Mouse (Mus musculus) myocyte (in vitro differentiated cells): ENCODE data around the gene Gm48551.

Experiments
- CEBPB ChIP-seq: IDR thresholded peaks from 2 replicates; pipeline ENCODE4 v1.6.1; 2011; ENCODE audit warnings: mild to moderate bottlenecking, moderate library complexity; ENCODE audit not compliant: poor library complexity, insufficient read depth, severe bottlenecking
- E2F4 ChIP-seq: IDR thresholded peaks from one replicate; pipeline ENCODE4 v1.6.1; 2011; ENCODE audit warnings: mild to moderate bottlenecking, control low read depth, moderate library complexity; ENCODE audit not compliant: insufficient read depth
- MAX ChIP-seq: IDR thresholded peaks from one replicate; pipeline ENCODE4 v1.6.1; 2011; ENCODE audit warnings: low read depth, mild to moderate bottlenecking, control low read depth
- MYOD1 ChIP-seq, 3 experiments: IDR thresholded peaks; one replicate each; pipeline ENCODE4 v1.6.1; 2011; ENCODE audit warnings: control low read depth in 2 of 3, low read depth in 2 of 3, mild to moderate bottlenecking in 2 of 3, moderate library complexity in 1 of 3; ENCODE audit not compliant: insufficient read length in 2 of 3, control insufficient read depth in 1 of 3
- MYOG ChIP-seq, 3 experiments: IDR thresholded peaks; one replicate each; pipeline ENCODE4 v1.6.1; 2011; ENCODE audit warnings: control low read depth in 2 of 3, low read depth in 2 of 3, mild to moderate bottlenecking in 2 of 3; ENCODE audit not compliant: insufficient read length in 2 of 3, control insufficient read depth in 1 of 3, insufficient read depth in 1 of 3
- POLR2A ChIP-seq: IDR thresholded peaks from one replicate; pipeline ENCODE4 v1.6.1; 2011; ENCODE audit warnings: low read depth, mild to moderate bottlenecking, control low read depth, moderate library complexity; ENCODE audit not compliant: insufficient read length
- POLR2AphosphoS2 ChIP-seq: IDR thresholded peaks from one replicate; pipeline ENCODE4 v1.6.1; 2011; ENCODE audit warnings: low read depth, control low read depth; ENCODE audit not compliant: insufficient read length
- REST ChIP-seq: IDR thresholded peaks from one replicate; pipeline ENCODE4 v1.6.1; 2011; ENCODE audit warnings: mild to moderate bottlenecking, control low read depth, moderate library complexity; ENCODE audit not compliant: insufficient read depth, insufficient read length
- SRF ChIP-seq: IDR thresholded peaks from one replicate; pipeline ENCODE4 v1.6.1; 2011; ENCODE audit warnings: low read depth; ENCODE audit not compliant: control insufficient read depth, insufficient read length
- TCF12 ChIP-seq: IDR thresholded peaks from one replicate; pipeline ENCODE4 v1.6.1; 2011; ENCODE audit warnings: mild to moderate bottlenecking, control low read depth; ENCODE audit not compliant: poor library complexity, insufficient read depth, severe bottlenecking
- USF1 ChIP-seq: IDR thresholded peaks from one replicate; pipeline ENCODE4 v1.6.1; 2011; ENCODE audit warnings: low read depth, mild to moderate bottlenecking, control low read depth, moderate library complexity

DNA sequence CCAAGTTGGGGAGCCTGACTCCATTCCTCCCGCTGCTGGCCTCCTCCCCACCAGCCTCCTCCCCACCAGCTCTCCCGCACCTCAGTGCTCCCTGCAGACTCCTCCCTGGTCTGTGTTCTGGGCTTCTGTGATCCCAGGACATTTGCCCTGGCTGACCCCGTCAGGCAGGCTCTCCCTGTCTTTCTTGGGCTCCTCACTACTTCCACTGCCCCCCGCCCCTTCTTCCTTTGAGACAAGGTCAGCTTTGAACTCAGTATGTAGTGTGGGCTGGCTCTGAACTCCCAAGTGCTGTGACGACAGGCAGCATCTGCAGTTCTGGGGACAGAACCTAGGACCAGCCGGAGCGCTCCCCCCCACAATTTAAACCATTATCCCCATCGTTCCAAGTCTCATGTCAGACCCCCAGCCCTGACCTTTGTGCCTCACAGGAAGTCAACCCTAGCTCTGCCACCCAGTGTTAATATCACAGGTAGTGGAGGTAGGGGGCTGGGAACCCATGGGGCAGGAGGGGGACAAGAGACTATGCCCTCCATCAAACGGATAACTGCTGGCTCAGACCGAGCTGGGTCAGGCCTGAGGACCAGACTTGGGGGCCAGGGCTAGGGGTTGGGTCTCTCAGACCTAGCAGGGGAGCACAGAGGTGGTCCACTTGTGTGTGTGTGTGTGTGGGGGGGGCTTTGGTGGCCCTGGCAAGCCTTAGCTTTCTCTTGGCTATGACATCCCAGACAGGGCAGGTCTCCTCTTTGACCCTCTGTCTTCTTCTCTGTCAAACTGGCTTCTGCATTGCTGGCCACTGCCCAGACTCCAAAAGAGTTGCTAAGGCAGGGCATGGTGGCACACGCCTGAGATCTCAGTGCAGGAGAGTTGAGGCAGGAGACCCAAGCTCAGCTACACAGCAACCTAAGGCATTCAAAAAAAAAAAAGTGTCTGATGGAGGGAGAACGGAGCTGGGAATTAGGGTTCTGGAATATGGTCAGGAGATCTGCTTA, 33.3 kb downstream of the Gm48551 start:
- no peak for TF ChIP-seq MYOD1 (IDR thresholded peaks at IDR 0.05; ENCODE audit: control insufficient read depth in 1 of 3, insufficient read length in 2 of 3, low read depth in 2 of 3)
- TF ChIP-seq USF1, result no peak
- TF ChIP-seq POLR2A, result no peak
- TF ChIP-seq E2F4, result no peak
- TF ChIP-seq POLR2AphosphoS2, result no peak
- TF ChIP-seq CEBPB, result no peak
- TF ChIP-seq SRF, result no peak
- no peak for TF ChIP-seq REST
- no peak for TF ChIP-seq MAX
- TF ChIP-seq TCF12, result no peak
- no peak for TF ChIP-seq MYOG (IDR thresholded peaks at IDR 0.05; ENCODE audit: control insufficient read depth in 1 of 3, insufficient read depth in 1 of 3, insufficient read length in 2 of 3, low read depth in 2 of 3)
